Mouse (Mus musculus): ENCODE results near the gene Spns3.

GRCm38 (mm10) chr11:72578471-72578870, 28.2 kb upstream of the Spns3 start:
- TF ChIP-seq POLR2A (IDR thresholded peaks at IDR 0.05; ENCODE audit: borderline replicate concordance, control insufficient read depth, low read depth, low read length) (no peak), CTCF (IDR thresholded peaks at IDR 0.05; ENCODE audit: control insufficient read depth, insufficient read depth, low read length) (no peak)

All from bone marrow, adult 2 months (tissue).